Comparison of ENCODE assay signal across 19 mouse cellular contexts in genomic region chr15:78431541-78432121, GRCm38 (mm10). TPM values are rescaled to one million over a fixed set of nuclear protein-coding genes. Genes with fewer than 3 reads are reported as not detected.
DNase-seq lines count a peak whose midpoint lies in the region; ATAC-seq and TF ChIP-seq lines count a peak whose summit lies in the region.
"Had no signal": no experiment of that assay in that cellular context is flagged by ENCODE, and none has a peak within 500 bp of the region (broad histone marks: within the 10 kb centered on the region; RNA-seq: fewer than 3 reads in every experiment).

No protein-coding gene starts in this region.

- DNase-seq in kidney, adult 2 months = peak; percentile 92
- peak; percentile 65 to 88 for DNase-seq in kidney, postnatal 25 days
- no peak for DNase-seq in stomach, postnatal 0 days (ENCODE audit: low spot score)
- DNase-seq in urinary bladder, adult 2 months (ENCODE audit: low spot score) = no peak
- DNase-seq in thymus, postnatal 14 days = no peak
- DNase-seq: cerebellum, adult 11 months; heart, adult 2 months; layer of hippocampus, postnatal 36 days; lung, adult 2 months had no signal

- no peak overlapping the region for H3K9ac ChIP-seq in intestine, embryonic 16.5 days (ENCODE audit: low read depth, low read length)
- no peak overlapping the region for H3K9ac ChIP-seq in intestine, embryonic 15.5 days
- no peak overlapping the region; the same call in 1 of the 2 replicates for H3K9ac ChIP-seq in stomach, postnatal 0 days (ENCODE audit: low read length)
- H3K9ac ChIP-seq: hindbrain, embryonic 13.5 days had no signal

- peaks cover 26% of the 10 kb centered on the region for H3K4me1 ChIP-seq in intestine, embryonic 16.5 days (ENCODE audit: control insufficient read depth, insufficient read depth, low read length)
- peaks cover 17% of the 10 kb centered on the region for H3K4me1 ChIP-seq in intestine, embryonic 15.5 days (replicated peaks)
- H3K4me1 ChIP-seq in kidney, adult 2 months (ENCODE audit: control insufficient read depth, insufficient read depth, low read length) = peaks cover 24% of the 10 kb centered on the region; the same call in 1 of the 2 replicates
- H3K4me1 ChIP-seq in stomach, postnatal 0 days (replicated peaks; ENCODE audit: control insufficient read depth, insufficient read depth) = 0 out of 2 replicates have a peak, but pooled peaks cover 3% of the 10 kb centered on the region

- H3K27ac ChIP-seq in intestine, embryonic 16.5 days (ENCODE audit: low read length) = no peak overlapping the region
- no peak overlapping the region for H3K27ac ChIP-seq in intestine, embryonic 15.5 days
- H3K27ac ChIP-seq in kidney, adult 2 months (ENCODE audit: insufficient read depth, low read depth, low read length) = peak overlapping the region; percentile 91
- H3K27ac ChIP-seq in stomach, postnatal 0 days (replicated peaks) = no peak overlapping the region
- H3K27ac ChIP-seq: hindbrain, embryonic 13.5 days had no signal

- WGBS in intestine, embryonic 16.5 days = 72% methylated on average over 7 of the region's 7 CpGs
- 76% methylated on average over 7 of the region's 7 CpGs for WGBS in intestine, embryonic 15.5 days
- 56% methylated on average over 7 of the region's 7 CpGs for WGBS in kidney, adult 2 months
- 77% methylated on average over 7 of the region's 7 CpGs for WGBS in stomach, postnatal 0 days

- no peaks in the 10 kb centered on the region for H3K9me3 ChIP-seq in intestine, embryonic 16.5 days (ENCODE audit: control insufficient read depth, low read length)
- H3K9me3 ChIP-seq in intestine, embryonic 15.5 days = no peaks in the 10 kb centered on the region
- no peaks in the 10 kb centered on the region for H3K9me3 ChIP-seq in stomach, postnatal 0 days (ENCODE audit: control insufficient read depth, low read length)
- H3K9me3 ChIP-seq: hindbrain, embryonic 13.5 days had no signal

- peak; percentile 36 for ATAC-seq in intestine, embryonic 16.5 days
- ATAC-seq in intestine, embryonic 15.5 days = no peak
- peak; percentile 11; the same call in 1 of the 2 replicates for ATAC-seq in stomach, postnatal 0 days (ENCODE audit: low FRiP score, low TSS enrichment)
- ATAC-seq: forebrain, embryonic 14.5 days had no signal

- no peak overlapping the region for H3K4me2 ChIP-seq in intestine, embryonic 16.5 days (ENCODE audit: low read depth, low read length)
- H3K4me2 ChIP-seq in intestine, embryonic 15.5 days (replicated peaks) = no peak overlapping the region
- no peak overlapping the region for H3K4me2 ChIP-seq in stomach, postnatal 0 days (replicated peaks; ENCODE audit: low read depth)
- H3K4me2 ChIP-seq: hindbrain, embryonic 13.5 days had no signal

- TF ChIP-seq POLR2A in kidney, adult 2 months (IDR thresholded peaks at IDR 0.05; ENCODE audit: low read depth, low read length) = no peak

- no peaks in the 10 kb centered on the region for H3K36me3 ChIP-seq in intestine, embryonic 16.5 days (ENCODE audit: control insufficient read depth, insufficient read depth, low read length)
- H3K36me3 ChIP-seq in intestine, embryonic 15.5 days = no peaks in the 10 kb centered on the region; the same call in 1 of the 2 replicates
- H3K36me3 ChIP-seq in kidney, adult 2 months (ENCODE audit: control insufficient read depth, insufficient read depth, low read length) = no peaks in the 10 kb centered on the region
- H3K36me3 ChIP-seq in stomach, postnatal 0 days (ENCODE audit: control insufficient read depth, insufficient read depth, low read length) = peaks cover 7% of the 10 kb centered on the region; the same call in 1 of the 2 replicates

- peaks cover 43% of the 10 kb centered on the region for H3K27me3 ChIP-seq in intestine, embryonic 16.5 days (replicated peaks; ENCODE audit: control insufficient read depth, insufficient read depth, low read length)
- peaks cover 34% of the 10 kb centered on the region for H3K27me3 ChIP-seq in intestine, embryonic 15.5 days (replicated peaks)
- no peaks in the 10 kb centered on the region for H3K27me3 ChIP-seq in kidney, adult 2 months (replicated peaks; ENCODE audit: control insufficient read depth, insufficient read depth, low read length)
- H3K27me3 ChIP-seq in stomach, postnatal 0 days (ENCODE audit: control insufficient read depth, insufficient read depth, low read length) = no peaks in the 10 kb centered on the region

- TF ChIP-seq CTCF in kidney, adult 2 months (conservative IDR thresholded peaks at IDR 0.05; ENCODE audit: insufficient read depth, insufficient read length, low read depth, low read length) = no peak
- TF ChIP-seq CTCF in stomach, postnatal 0 days (IDR thresholded peaks at IDR 0.05; ENCODE audit: low read depth) = no peak

- H3K4me3 ChIP-seq in intestine, embryonic 16.5 days (ENCODE audit: low read length) = no peak overlapping the region
- H3K4me3 ChIP-seq in intestine, embryonic 15.5 days (replicated peaks) = no peak overlapping the region
- no peak overlapping the region for H3K4me3 ChIP-seq in kidney, adult 2 months (ENCODE audit: insufficient read depth, low read depth, low read length)
- no peak overlapping the region for H3K4me3 ChIP-seq in stomach, postnatal 0 days (ENCODE audit: low read depth, low read length)
- H3K4me3 ChIP-seq: heart, adult 2 months; hindbrain, embryonic 13.5 days had no signal

- TF ChIP-seq EP300 in stomach, postnatal 0 days (optimal IDR thresholded peaks at IDR 0.05) = no peak

RNA-seq across cellular contexts. Expression of gene Kctd17, which starts 3.3 kb away (rescaled TPM):
- 20.2 and 23.6 TPM in 2 replicates for polyA plus RNA-seq in intestine, embryonic 16.5 days (2015; fragmentation: Nextera tagmentation; extraction: Ambion mirVana)
- polyA plus RNA-seq in intestine, embryonic 15.5 days (2015; fragmentation: Nextera tagmentation; extraction: Ambion mirVana) = 28.7 and 31.0 TPM in 2 replicates
- 163 and 184 TPM in 2 replicates for polyA plus RNA-seq in kidney, adult 2 months (2012; rRNA removed)
- polyA plus RNA-seq in stomach, postnatal 0 days (2015; fragmentation: Nextera tagmentation; extraction: Ambion mirVana) = 25.9 and 26.2 TPM in 2 replicates
- 121 and 128 TPM in 2 replicates for polyA plus RNA-seq in urinary bladder, adult 2 months (2012; rRNA removed)

RNA-seq across cellular contexts. Expression of gene Mpst, which starts 25.4 kb away (rescaled TPM):
- 3.0 and 3.4 TPM in 2 replicates for polyA plus RNA-seq in intestine, embryonic 16.5 days (2015; fragmentation: Nextera tagmentation; extraction: Ambion mirVana)
- 2.6 and 3.1 TPM in 2 replicates for polyA plus RNA-seq in intestine, embryonic 15.5 days (2015; fragmentation: Nextera tagmentation; extraction: Ambion mirVana)
- polyA plus RNA-seq in kidney, adult 2 months (2012; rRNA removed) = 270 and 419 TPM in 2 replicates
- 5.6 and 5.7 TPM in 2 replicates for polyA plus RNA-seq in stomach, postnatal 0 days (2015; fragmentation: Nextera tagmentation; extraction: Ambion mirVana)
- polyA plus RNA-seq in urinary bladder, adult 2 months (2012; rRNA removed) = 80.2 and 82.5 TPM in 2 replicates

RNA-seq across cellular contexts. Expression of gene Tst, which starts 25.9 kb away (rescaled TPM):
- 62.9 and 68.1 TPM in 2 replicates for polyA plus RNA-seq in intestine, embryonic 16.5 days (2015; fragmentation: Nextera tagmentation; extraction: Ambion mirVana)
- 33.4 and 45.0 TPM in 2 replicates for polyA plus RNA-seq in intestine, embryonic 15.5 days (2015; fragmentation: Nextera tagmentation; extraction: Ambion mirVana)
- 151 and 161 TPM in 2 replicates for polyA plus RNA-seq in kidney, adult 2 months (2012; rRNA removed)
- 153 and 177 TPM in 2 replicates for polyA plus RNA-seq in stomach, postnatal 0 days (2015; fragmentation: Nextera tagmentation; extraction: Ambion mirVana)
- polyA plus RNA-seq in urinary bladder, adult 2 months (2012; rRNA removed) = 31.3 and 37.1 TPM in 2 replicates

RNA-seq across cellular contexts. Expression of gene Tex33, which starts 35.9 kb away (rescaled TPM):
- not detected in 2 replicates for polyA plus RNA-seq in intestine, embryonic 16.5 days (2015; fragmentation: Nextera tagmentation; extraction: Ambion mirVana)
- polyA plus RNA-seq in intestine, embryonic 15.5 days (2015; fragmentation: Nextera tagmentation; extraction: Ambion mirVana) = not detected in 2 replicates
- polyA plus RNA-seq in kidney, adult 2 months (2012; rRNA removed) = 0.41 and 0.48 TPM in 2 replicates
- not detected in 2 replicates for polyA plus RNA-seq in stomach, postnatal 0 days (2015; fragmentation: Nextera tagmentation; extraction: Ambion mirVana)
- 0.07 TPM in 1 of 2 replicates, not detected in the other for polyA plus RNA-seq in urinary bladder, adult 2 months (2012; rRNA removed)
- polyA plus RNA-seq: C2C12; forebrain, embryonic 14.5 days; heart, embryonic 16.5 days; hindbrain, embryonic 13.5 days; large intestine, adult 2 months; lung, adult 2 months; neural tube, embryonic 14.5 days; small intestine, adult 2 months; stomach, embryonic 14.5 days had no signal

RNA-seq across cellular contexts. Expression of gene Tmprss6, which starts 36.8 kb away (rescaled TPM):
- polyA plus RNA-seq in intestine, embryonic 16.5 days (2015; fragmentation: Nextera tagmentation; extraction: Ambion mirVana) = 0.45 and 0.82 TPM in 2 replicates
- 0.39 and 0.54 TPM in 2 replicates for polyA plus RNA-seq in intestine, embryonic 15.5 days (2015; fragmentation: Nextera tagmentation; extraction: Ambion mirVana)
- polyA plus RNA-seq in kidney, adult 2 months (2012; rRNA removed) = 2.7 and 5.7 TPM in 2 replicates
- polyA plus RNA-seq in stomach, postnatal 0 days (2015; fragmentation: Nextera tagmentation; extraction: Ambion mirVana) = 0.48 and 0.50 TPM in 2 replicates
- 0.56 and 0.91 TPM in 2 replicates for polyA plus RNA-seq in urinary bladder, adult 2 months (2012; rRNA removed)
- polyA plus RNA-seq: heart, adult 2 months had no signal

Comparison
In these comparisons a context has a peak if more than half of its experiments do, and no peak if none do; other contexts are left out.
1. DNase-seq: peak in kidney, adult 2 months (single experiment) and kidney, postnatal 25 days (2 of 2); none in stomach, postnatal 0 days (single experiment), urinary bladder, adult 2 months (single experiment) and thymus, postnatal 14 days (single experiment).
2. RNA of gene Mpst, which starts 25.4 kb away (polyA plus RNA-seq): 270 to 419 TPM in kidney, adult 2 months and 80.2 to 82.5 TPM in urinary bladder, adult 2 months; 5.6 to 5.7 TPM in stomach, postnatal 0 days, 2.6 to 3.1 TPM in intestine, embryonic 15.5 days and 3.0 to 3.4 TPM in intestine, embryonic 16.5 days; every median in the first group is over 10 times any median in the second.